Mouse (Mus musculus) myocyte (in vitro differentiated cells): ENCODE data around the gene Lif. TPM values are rescaled to one million over a fixed set of nuclear protein-coding genes. Genes with fewer than 3 reads are reported as not detected.

Experiments used
- H3K27me3 ChIP-seq: one replicate; pipeline ENCODE4 v1.6.1; 2011; ENCODE audit not compliant: control insufficient read depth, insufficient read depth, insufficient read length
- H3K36me3 ChIP-seq: one replicate; pipeline ENCODE4 v1.6.1; 2011; ENCODE audit not compliant: control insufficient read depth, insufficient read depth
- H3K4me2 ChIP-seq: one replicate; pipeline ENCODE4 v1.6.1; 2011; ENCODE audit warnings: low read depth, control low read depth
- H3K4me3 ChIP-seq: one replicate; pipeline ENCODE4 v1.5.1; 2011; ENCODE audit warnings: mild to moderate bottlenecking, control low read depth, moderate library complexity
- H3K79me2 ChIP-seq: one replicate; pipeline ENCODE4 v1.6.1; 2011; ENCODE audit not compliant: control insufficient read depth, insufficient read depth
- H3ac ChIP-seq: one replicate; pipeline ENCODE4 v1.6.1; 2011; ENCODE audit not compliant: control insufficient read depth, insufficient read length
- CEBPB ChIP-seq: IDR thresholded peaks from 2 replicates; pipeline ENCODE4 v1.6.1; 2011; ENCODE audit warnings: mild to moderate bottlenecking, moderate library complexity; ENCODE audit not compliant: poor library complexity, insufficient read depth, severe bottlenecking
- E2F4 ChIP-seq: IDR thresholded peaks from one replicate; pipeline ENCODE4 v1.6.1; 2011; ENCODE audit warnings: mild to moderate bottlenecking, control low read depth, moderate library complexity; ENCODE audit not compliant: insufficient read depth
- MAX ChIP-seq: IDR thresholded peaks from one replicate; pipeline ENCODE4 v1.6.1; 2011; ENCODE audit warnings: low read depth, mild to moderate bottlenecking, control low read depth
- MYOD1 ChIP-seq, 3 experiments: IDR thresholded peaks; one replicate each; pipeline ENCODE4 v1.6.1; 2011; ENCODE audit warnings: control low read depth in 2 of 3, low read depth in 2 of 3, mild to moderate bottlenecking in 2 of 3, moderate library complexity in 1 of 3; ENCODE audit not compliant: insufficient read length in 2 of 3, control insufficient read depth in 1 of 3
- MYOG ChIP-seq, 3 experiments: IDR thresholded peaks; one replicate each; pipeline ENCODE4 v1.6.1; 2011; ENCODE audit warnings: control low read depth in 2 of 3, low read depth in 2 of 3, mild to moderate bottlenecking in 2 of 3; ENCODE audit not compliant: insufficient read length in 2 of 3, control insufficient read depth in 1 of 3, insufficient read depth in 1 of 3
- POLR2A ChIP-seq: IDR thresholded peaks from one replicate; pipeline ENCODE4 v1.6.1; 2011; ENCODE audit warnings: low read depth, mild to moderate bottlenecking, control low read depth, moderate library complexity; ENCODE audit not compliant: insufficient read length
- POLR2AphosphoS2 ChIP-seq: IDR thresholded peaks from one replicate; pipeline ENCODE4 v1.6.1; 2011; ENCODE audit warnings: low read depth, control low read depth; ENCODE audit not compliant: insufficient read length
- REST ChIP-seq: IDR thresholded peaks from one replicate; pipeline ENCODE4 v1.6.1; 2011; ENCODE audit warnings: mild to moderate bottlenecking, control low read depth, moderate library complexity; ENCODE audit not compliant: insufficient read depth, insufficient read length
- SRF ChIP-seq: IDR thresholded peaks from one replicate; pipeline ENCODE4 v1.6.1; 2011; ENCODE audit warnings: low read depth; ENCODE audit not compliant: control insufficient read depth, insufficient read length
- TCF12 ChIP-seq: IDR thresholded peaks from one replicate; pipeline ENCODE4 v1.6.1; 2011; ENCODE audit warnings: mild to moderate bottlenecking, control low read depth; ENCODE audit not compliant: poor library complexity, insufficient read depth, severe bottlenecking
- TCF3 ChIP-seq: IDR thresholded peaks from one replicate; pipeline ENCODE4 v1.6.1; 2011; ENCODE audit warnings: low read depth, control low read depth; ENCODE audit not compliant: insufficient read length
- USF1 ChIP-seq: IDR thresholded peaks from one replicate; pipeline ENCODE4 v1.6.1; 2011; ENCODE audit warnings: low read depth, mild to moderate bottlenecking, control low read depth, moderate library complexity
- polyA plus RNA-seq: library from polyadenylated mRNA; unstranded; fragments of >200 nt; fragmentation: generic; extraction: Trizol; gene quantifications from one replicate; pipeline ENCODE4 v1.2.1, GENCODE M21; 2012; ENCODE audit warnings: missing spikeins

Gene Lif
- polyA plus RNA-seq, 1 experiment, result 5.2 TPM

GRCm38 (mm10) chr11:4266271-4267201, 9.2 kb downstream of the Lif start:
- Histone ChIP-seq H3ac (peak overlapping the region; percentile 53), H3K79me2 (peaks cover 5% of the 10 kb centered on the region), H3K4me2 (peak overlapping the region; percentile 88), H3K36me3 (no peaks in the 10 kb centered on the region), H3K4me3 (peak overlapping the region; percentile 46), H3K27me3 (no peaks in the 10 kb centered on the region)
- TF ChIP-seq CEBPB (no peak), POLR2AphosphoS2 (peak; percentile 18), MYOD1 (IDR thresholded peaks at IDR 0.05; ENCODE audit: control insufficient read depth in 1 of 3, insufficient read length in 2 of 3, low read depth in 2 of 3) (peak in 1 of 3 experiments; percentile 17), POLR2A (peak; percentile 72), E2F4 (no peak), MYOG (IDR thresholded peaks at IDR 0.05; ENCODE audit: control insufficient read depth in 1 of 3, insufficient read depth in 1 of 3, insufficient read length in 2 of 3, low read depth in 2 of 3) (no peak)

- Histone ChIP-seq H3K4me2 (peak overlapping the region; percentile 88), H3K4me3 (peak overlapping the region; percentile 46), H3ac (peak overlapping the region; percentile 53), H3K36me3 (no peaks in the 10 kb centered on the region), H3K79me2 (peaks cover 5% of the 10 kb centered on the region), H3K27me3 (no peaks in the 10 kb centered on the region)
- TF ChIP-seq USF1 (no peak), SRF (no peak), MYOG (IDR thresholded peaks at IDR 0.05; ENCODE audit: control insufficient read depth in 1 of 3, insufficient read depth in 1 of 3, insufficient read length in 2 of 3, low read depth in 2 of 3) (no peak), MYOD1 (IDR thresholded peaks at IDR 0.05; ENCODE audit: control insufficient read depth in 1 of 3, insufficient read length in 2 of 3, low read depth in 2 of 3) (no peak), TCF12 (no peak), POLR2A (no peak), E2F4 (no peak), CEBPB (no peak), REST (no peak), POLR2AphosphoS2 (no peak), TCF3 (no peak), MAX (no peak)
These were observed 9.8 kb downstream of the Lif start for GRCm38 (mm10) chr11:4267202-4267578.

DNA sequence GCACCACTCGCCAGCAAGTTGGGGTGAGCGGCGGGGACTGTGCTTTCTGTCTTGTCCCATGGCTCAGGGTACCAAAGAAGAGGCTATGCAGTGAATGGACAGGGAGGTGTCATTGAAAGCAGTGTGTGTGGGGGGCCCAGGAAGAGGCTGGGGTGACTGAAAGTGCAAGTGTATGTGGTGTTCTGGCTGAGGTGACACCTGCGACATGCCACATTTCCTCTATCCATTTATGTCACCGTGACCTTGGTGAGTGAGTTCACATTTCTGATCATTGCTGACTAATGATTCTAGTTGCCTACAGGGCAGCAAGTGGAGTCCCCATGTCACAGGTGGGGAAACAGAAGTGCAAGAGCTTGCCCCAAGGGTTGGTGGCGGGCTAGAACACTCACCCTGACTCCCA, 11.1 kb downstream of the Lif start:
- H3K79me2 ChIP-seq, result peaks cover 5% of the 10 kb centered on the region
- no peak for TF ChIP-seq TCF12
- no peak for TF ChIP-seq TCF3
- no peak for TF ChIP-seq MYOD1 (IDR thresholded peaks at IDR 0.05; ENCODE audit: control insufficient read depth in 1 of 3, insufficient read length in 2 of 3, low read depth in 2 of 3)
- TF ChIP-seq CEBPB, result no peak
- no peak for TF ChIP-seq MAX
- no peak for TF ChIP-seq USF1
- no peak for TF ChIP-seq E2F4
- TF ChIP-seq MYOG (IDR thresholded peaks at IDR 0.05; ENCODE audit: control insufficient read depth in 1 of 3, insufficient read depth in 1 of 3, insufficient read length in 2 of 3, low read depth in 2 of 3), result no peak
- no peak for TF ChIP-seq SRF
- TF ChIP-seq REST, result no peak
- TF ChIP-seq POLR2A, result no peak
- TF ChIP-seq POLR2AphosphoS2, result no peak
- H3K27me3 ChIP-seq, result no peaks in the 10 kb centered on the region
- H3K4me3 ChIP-seq, result no peak overlapping the region
- H3K36me3 ChIP-seq, result no peaks in the 10 kb centered on the region
- H3ac ChIP-seq, result no peak overlapping the region
- no peak overlapping the region for H3K4me2 ChIP-seq

DNA sequence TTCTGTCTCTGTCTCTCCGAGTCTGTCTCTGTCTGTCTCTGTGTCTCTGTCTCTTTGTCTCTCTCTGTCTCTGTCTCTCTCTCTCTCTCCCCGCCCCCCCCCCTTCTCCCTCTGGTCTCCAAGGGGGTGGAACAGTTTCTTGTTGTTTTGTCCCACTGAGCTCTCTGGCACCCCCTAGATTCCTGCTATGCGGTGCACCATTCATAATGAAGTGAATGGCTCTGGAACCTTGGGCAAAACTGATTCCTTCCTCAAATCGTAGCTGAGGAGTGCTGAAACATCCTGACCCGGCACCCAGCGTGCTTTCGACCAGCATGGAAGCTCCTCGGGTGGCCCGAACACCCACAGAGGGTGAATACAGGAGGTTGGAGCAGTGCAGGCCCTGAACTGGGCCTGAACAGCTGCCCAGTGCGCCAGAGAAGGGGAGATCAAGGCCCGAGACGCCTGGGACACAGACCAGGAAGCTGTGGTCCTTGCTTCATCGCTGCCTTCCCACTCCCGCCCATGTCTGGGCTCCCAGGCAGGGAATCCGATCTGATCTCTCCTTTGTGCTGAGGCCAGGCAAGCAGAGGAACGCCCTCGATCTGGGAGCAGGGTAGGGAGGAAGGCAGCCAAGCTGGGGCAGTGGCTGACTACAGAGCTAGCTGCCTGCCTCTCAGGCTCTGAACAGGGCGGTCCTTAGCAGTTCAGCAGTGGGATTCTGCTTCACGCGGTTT, 13.5 kb downstream of the Lif start:
- Histone ChIP-seq H3ac (no peak overlapping the region), H3K27me3 (no peaks in the 10 kb centered on the region), H3K4me2 (no peak overlapping the region), H3K4me3 (no peak overlapping the region), H3K36me3 (no peaks in the 10 kb centered on the region), H3K79me2 (peaks cover 3% of the 10 kb centered on the region)
- TF ChIP-seq POLR2AphosphoS2, result no peak
- TF ChIP-seq MYOD1 (IDR thresholded peaks at IDR 0.05; ENCODE audit: control insufficient read depth in 1 of 3, insufficient read length in 2 of 3, low read depth in 2 of 3), result peak in 1 of 3 experiments; percentile 2
- no peak for TF ChIP-seq TCF3
- TF ChIP-seq POLR2A, result peak; percentile 16
- peak in 1 of 3 experiments; percentile 22 for TF ChIP-seq MYOG (IDR thresholded peaks at IDR 0.05; ENCODE audit: control insufficient read depth in 1 of 3, insufficient read depth in 1 of 3, insufficient read length in 2 of 3, low read depth in 2 of 3)
- no peak for TF ChIP-seq E2F4
